Mouse (Mus musculus): ENCODE data around the gene Col6a4. TPM values are rescaled to one million over a fixed set of nuclear protein-coding genes. Genes with fewer than 3 reads are reported as not detected.

Col6a4 gene
- polyA plus RNA-seq (2015; fragmentation: Nextera tagmentation; extraction: Ambion mirVana): 0.15 and 0.45 TPM in 2 replicates

GRCm38 (mm10) chr9:106096683-106097082, at the start of gene Col6a4:
TSS of gene Col6a4 (minus strand) at chr9:106096783.

GRCm38 (mm10) chr9:105960533-105960932, 136.1 kb downstream of the Col6a4 start, which contains the start of gene Col6a5:
TSS of gene Col6a5 (minus strand) at chr9:105960643.

Other genes starting within 250 kb of the Col6a4 start
- gene Col6a5, start 136.1 kb downstream of the Col6a4 start, polyA plus RNA-seq (2015; fragmentation: Nextera tagmentation; extraction: Ambion mirVana): 0.29 and 0.32 TPM in 2 replicates
- gene Glyctk, start 61.4 kb upstream of the Col6a4 start, polyA plus RNA-seq (2015; fragmentation: Nextera tagmentation; extraction: Ambion mirVana): 0.56 and 0.74 TPM in 2 replicates
- 7.7 and 8.9 TPM in 2 replicates for gene Wdr82, start 74.1 kb upstream of the Col6a4 start, polyA plus RNA-seq (2015; fragmentation: Nextera tagmentation; extraction: Ambion mirVana)
- gene Ppm1m, start 103.0 kb upstream of the Col6a4 start, polyA plus RNA-seq (2015; fragmentation: Nextera tagmentation; extraction: Ambion mirVana): 13.1 and 28.8 TPM in 2 replicates
- gene Twf2, start 106.3 kb upstream of the Col6a4 start, polyA plus RNA-seq (2015; fragmentation: Nextera tagmentation; extraction: Ambion mirVana): 127 TPM in 2 replicates
- gene Tlr9, start 125.8 kb upstream of the Col6a4 start, polyA plus RNA-seq (2015; fragmentation: Nextera tagmentation; extraction: Ambion mirVana): 0.08 and 0.09 TPM in 2 replicates
- gene Alas1, start 151.9 kb upstream of the Col6a4 start, polyA plus RNA-seq (2015; fragmentation: Nextera tagmentation; extraction: Ambion mirVana): 171 and 204 TPM in 2 replicates
- 4.8 and 6.3 TPM in 2 replicates for gene Poc1a, start 184.3 kb upstream of the Col6a4 start, polyA plus RNA-seq (2015; fragmentation: Nextera tagmentation; extraction: Ambion mirVana)

Measured in skeletal muscle tissue, postnatal 0 days (tissue).